Mouse (Mus musculus) megakaryocyte-erythroid progenitor cell, adult 5-6 weeks (primary cell): ENCODE measurements around the gene Mkln1. TPM values are rescaled to one million over a fixed set of nuclear protein-coding genes. Genes with fewer than 3 reads are reported as not detected.

Experiments used
- ATAC-seq: replicated peaks from 2 replicates; pipeline ENCODE4 v1.8.0; 2016; ENCODE audit warnings: mild to moderate bottlenecking, inconsistent platforms; ENCODE audit not compliant: severe bottlenecking, poor library complexity, low FRiP score, low TSS enrichment
- total RNA-seq, 2 experiments: library from RNA; stranded (forward) in 1 of 2; stranded (reverse) in 1 of 2; fragments of 200-1000, 215-1000 nt in 1 of 2; fragments of >200 nt in 1 of 2; fragmentation: Nextera tagmentation in 1 of 2; gene quantifications; 2 replicates each; pipeline ENCODE4 v1.2.3; 2014 to 2017

Mkln1 gene
- total RNA-seq, 2 experiments from 2014 or later = 130 to 186 TPM

- no peak for ATAC-seq
Observed at GRCm38 (mm10) chr6:31500260-31500659, 101.7 kb downstream of the Mkln1 start.

- ATAC-seq = no peak
Observed at GRCm38 (mm10) chr6:31500691-31501090, 102.2 kb downstream of the Mkln1 start.

GRCm38 (mm10) chr6:31502614-31503013 lies 104.1 kb downstream of the Mkln1 start:
- ATAC-seq = no peak

GRCm38 (mm10) chr6:31513726-31514125 lies 115.2 kb downstream of the Mkln1 start:
- peak; percentile 58; the same call in 1 of the 2 replicates for ATAC-seq

GRCm38 (mm10) chr6:31517681-31518337 lies 119.3 kb downstream of the Mkln1 start:
- no peak for ATAC-seq

- ATAC-seq = peak; percentile 43
Observed at GRCm38 (mm10) chr6:31518338-31518698, 119.8 kb downstream of the Mkln1 start.

GRCm38 (mm10) chr6:31519001-31519471 lies 120.5 kb downstream of the Mkln1 start:
- ATAC-seq = peak; percentile 85

GRCm38 (mm10) chr6:31520486-31521215 lies 122.1 kb downstream of the Mkln1 start:
- ATAC-seq = no peak

- ATAC-seq = no peak
Observed at GRCm38 (mm10) chr6:31521491-31522355, 123.2 kb downstream of the Mkln1 start.

GRCm38 (mm10) chr6:31522478-31522877 lies 123.9 kb downstream of the Mkln1 start:
- no peak for ATAC-seq

GRCm38 (mm10) chr6:31523039-31523438 lies 124.5 kb downstream of the Mkln1 start:
- ATAC-seq = no peak

GRCm38 (mm10) chr6:31523657-31524056 lies 125.1 kb downstream of the Mkln1 start:
- ATAC-seq = no peak

- ATAC-seq = no peak
Observed at GRCm38 (mm10) chr6:31524121-31524520, 125.6 kb downstream of the Mkln1 start.

- ATAC-seq = no peak
Observed at GRCm38 (mm10) chr6:31524647-31525046, 126.1 kb downstream of the Mkln1 start.

- ATAC-seq = peak; percentile 62
Observed at GRCm38 (mm10) chr6:31525231-31525900, 126.8 kb downstream of the Mkln1 start.

- no peak for ATAC-seq
Observed at GRCm38 (mm10) chr6:31526929-31527328, 128.4 kb downstream of the Mkln1 start.

GRCm38 (mm10) chr6:31527897-31528296 lies 129.4 kb downstream of the Mkln1 start:
- ATAC-seq = peak; percentile 64

- no peak for ATAC-seq
Observed at GRCm38 (mm10) chr6:31528339-31528738, 129.8 kb downstream of the Mkln1 start.

GRCm38 (mm10) chr6:31531880-31532279 lies 133.3 kb downstream of the Mkln1 start:
- ATAC-seq = no peak
